Mouse (Mus musculus) lung, embryonic 14.5 days (tissue): ENCODE results near the gene 1700001C19Rik. TPM values are rescaled to one million over a fixed set of nuclear protein-coding genes. Genes with fewer than 3 reads are reported as not detected.

Experiments used
- ATAC-seq: fragments of 200-750 bp; cut with Nextera tagmentation; 2 replicates; pipeline ENCODE4 v1.8.0; 2017; ENCODE audit warnings: mild to moderate bottlenecking, moderate TSS enrichment, moderate library complexity; ENCODE audit not compliant: insufficient read depth
- DNase-seq: peaks from one replicate; pipeline ENCODE4 v3.0.0-alpha.2; 2015
- H3K27ac ChIP-seq: fragments of 300-500 bp; sonication (generic); 2 replicates; pipeline ENCODE4 v1.5.1; 2014; ENCODE audit warnings: low read depth, mild to moderate bottlenecking, moderate library complexity
- H3K27me3 ChIP-seq: fragments of 300-500 bp; sonication (generic); 2 replicates; pipeline ENCODE4 v1.6.1; 2014; ENCODE audit warnings: low read length, control low read depth; ENCODE audit not compliant: insufficient read depth
- H3K36me3 ChIP-seq: fragments of 300-500 bp; sonication (generic); 2 replicates; pipeline ENCODE4 v1.6.1; 2014; ENCODE audit warnings: control low read depth; ENCODE audit not compliant: insufficient read depth
- H3K4me1 ChIP-seq: fragments of 300-500 bp; sonication (generic); 2 replicates; pipeline ENCODE4 v1.6.1; 2014; ENCODE audit warnings: antibody characterized with exemption, control low read depth; ENCODE audit not compliant: insufficient read depth
- H3K4me2 ChIP-seq: fragments of 300-500 bp; sonication (generic); 2 replicates; pipeline ENCODE4 v1.6.1; 2014; ENCODE audit warnings: mild to moderate bottlenecking
- H3K4me3 ChIP-seq: fragments of 300-500 bp; sonication (generic); 2 replicates; pipeline ENCODE4 v1.5.1; 2014; ENCODE audit warnings: low read depth, low read length
- H3K9ac ChIP-seq: fragments of 300-500 bp; sonication (generic); 2 replicates; pipeline ENCODE4 v1.6.1; 2014
- H3K9me3 ChIP-seq: fragments of 300-500 bp; sonication (generic); 2 replicates; pipeline ENCODE4 v1.6.1; 2016; ENCODE audit warnings: low read depth, low read length, control low read depth
- CTCF ChIP-seq: IDR thresholded peaks from 2 replicates; pipeline ENCODE4 v1.5.1; 2016; ENCODE audit warnings: antibody characterized with exemption, low read depth
- WGBS: fragments of 180-500 bp; shearing (Covaris S2); extraction: QIAGEN DNeasy Blood & Tissue Kit; methylation state at CpG from one replicate; pipeline ENCODE4 v1.1.7; 2014; 5-methylcytosine and 5-hydroxymethylcytosine counted together
- polyA plus RNA-seq: library from polyadenylated mRNA; unstranded; fragments of >200 nt; fragmentation: Nextera tagmentation; extraction: Ambion mirVana; gene quantifications from 2 replicates; pipeline ENCODE4 v1.2.1, GENCODE M21; 2014

Gene 1700001C19Rik
- polyA plus RNA-seq, 1 experiment from 2014 or later = 0.13 TPM

DNA sequence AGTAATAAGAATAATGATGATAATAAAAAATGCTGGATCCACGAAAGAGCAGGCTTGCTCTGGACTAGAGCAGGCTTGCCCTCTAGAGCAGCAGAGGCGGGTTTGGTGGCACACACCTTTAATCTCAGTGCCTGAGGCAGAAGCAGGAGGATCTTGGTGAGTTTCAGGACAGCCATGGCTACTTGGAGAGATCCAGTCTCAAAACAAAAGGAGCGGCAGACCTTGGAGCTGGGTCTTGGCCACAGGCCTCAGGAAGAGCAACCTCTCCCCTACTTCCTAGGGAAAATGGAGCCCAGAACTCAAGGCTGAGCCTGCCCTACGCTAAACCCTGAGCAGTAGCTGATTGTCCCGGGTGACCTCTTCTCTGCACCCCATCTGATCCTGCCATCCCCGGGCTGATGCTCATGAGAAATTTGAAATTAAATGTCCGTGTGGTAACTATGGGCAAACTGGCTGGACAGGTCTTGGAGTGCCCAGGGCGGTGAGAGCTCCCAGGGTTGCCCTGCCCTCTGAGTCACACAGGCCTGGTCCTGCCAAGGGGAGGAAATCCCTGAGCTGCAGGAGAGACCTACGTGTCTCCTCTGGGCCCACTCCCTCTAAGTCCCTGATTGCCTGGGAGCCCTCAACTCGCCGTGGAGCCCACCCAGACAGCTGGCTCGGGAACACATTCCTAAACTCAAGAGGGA is 13.8 kb upstream of the 1700001C19Rik start:
- TF ChIP-seq CTCF = no peak
- H3K36me3 ChIP-seq = no peaks in the 10 kb centered on the region
- ATAC-seq = peak; percentile 37; the same call in 1 of the 2 replicates
- H3K4me2 ChIP-seq = no peak overlapping the region
- DNase-seq = peak; percentile 35
- H3K9ac ChIP-seq = no peak overlapping the region
- no peaks in the 10 kb centered on the region for H3K27me3 ChIP-seq
- H3K4me3 ChIP-seq = no peak overlapping the region
- no peak overlapping the region for H3K27ac ChIP-seq
- peaks cover 24% of the 10 kb centered on the region for H3K4me1 ChIP-seq
- H3K9me3 ChIP-seq = no peaks in the 10 kb centered on the region
- WGBS = 61% methylated on average over 12 of the region's 12 CpGs

DNA sequence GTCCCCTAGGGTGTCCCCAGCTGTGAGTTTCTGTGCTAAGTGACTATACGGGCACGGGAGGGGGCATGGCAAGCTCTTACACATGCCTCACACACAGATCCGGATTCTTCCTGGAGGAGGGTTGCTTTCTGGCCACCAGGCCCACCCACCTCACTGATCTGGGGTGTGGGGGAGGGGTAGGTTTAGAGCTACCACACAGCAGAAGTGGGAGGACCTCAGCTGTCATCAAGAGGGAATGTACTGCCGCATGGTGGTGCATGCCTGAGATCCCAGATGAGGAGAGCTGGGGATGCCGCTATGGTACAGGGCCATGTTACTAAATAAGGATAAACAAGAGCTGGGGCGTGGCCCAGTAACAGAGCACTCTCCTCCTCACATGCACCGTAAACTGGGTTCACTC is 13.1 kb upstream of the 1700001C19Rik start:
- H3K9ac ChIP-seq = no peak overlapping the region
- WGBS = 34% methylated on average over 7 of the region's 7 CpGs
- ATAC-seq = peak; percentile 39; the same call in 1 of the 2 replicates
- peak; percentile 27 for DNase-seq
- H3K4me2 ChIP-seq = no peak overlapping the region
- H3K4me1 ChIP-seq = peaks cover 26% of the 10 kb centered on the region
- H3K27ac ChIP-seq = no peak overlapping the region
- no peaks in the 10 kb centered on the region for H3K27me3 ChIP-seq
- 0 out of 2 replicates have a peak, but pooled peaks have one; percentile 3 for TF ChIP-seq CTCF
- no peak overlapping the region for H3K4me3 ChIP-seq
- H3K9me3 ChIP-seq = no peaks in the 10 kb centered on the region
- H3K36me3 ChIP-seq = no peaks in the 10 kb centered on the region

- no peak for ATAC-seq
- no peaks in the 10 kb centered on the region for H3K9me3 ChIP-seq
- H3K4me2 ChIP-seq = no peak overlapping the region
- H3K27ac ChIP-seq = peak overlapping the region; percentile 2; the same call in 1 of the 2 replicates
- TF ChIP-seq CTCF = no peak
- DNase-seq = no peak
- no peaks in the 10 kb centered on the region for H3K27me3 ChIP-seq
- peaks cover 26% of the 10 kb centered on the region for H3K4me1 ChIP-seq
- no peak overlapping the region for H3K4me3 ChIP-seq
- H3K36me3 ChIP-seq = no peaks in the 10 kb centered on the region
- whole genome bisulfite sequencing = 64% methylated on average over 5 of the region's 5 CpGs
- H3K9ac ChIP-seq = 0 out of 2 replicates have a peak overlapping the region, but pooled peaks have one; percentile 28
These were observed 12.3 kb upstream of the 1700001C19Rik start for GRCm38 (mm10) chr17:47449432-47449831.

DNA sequence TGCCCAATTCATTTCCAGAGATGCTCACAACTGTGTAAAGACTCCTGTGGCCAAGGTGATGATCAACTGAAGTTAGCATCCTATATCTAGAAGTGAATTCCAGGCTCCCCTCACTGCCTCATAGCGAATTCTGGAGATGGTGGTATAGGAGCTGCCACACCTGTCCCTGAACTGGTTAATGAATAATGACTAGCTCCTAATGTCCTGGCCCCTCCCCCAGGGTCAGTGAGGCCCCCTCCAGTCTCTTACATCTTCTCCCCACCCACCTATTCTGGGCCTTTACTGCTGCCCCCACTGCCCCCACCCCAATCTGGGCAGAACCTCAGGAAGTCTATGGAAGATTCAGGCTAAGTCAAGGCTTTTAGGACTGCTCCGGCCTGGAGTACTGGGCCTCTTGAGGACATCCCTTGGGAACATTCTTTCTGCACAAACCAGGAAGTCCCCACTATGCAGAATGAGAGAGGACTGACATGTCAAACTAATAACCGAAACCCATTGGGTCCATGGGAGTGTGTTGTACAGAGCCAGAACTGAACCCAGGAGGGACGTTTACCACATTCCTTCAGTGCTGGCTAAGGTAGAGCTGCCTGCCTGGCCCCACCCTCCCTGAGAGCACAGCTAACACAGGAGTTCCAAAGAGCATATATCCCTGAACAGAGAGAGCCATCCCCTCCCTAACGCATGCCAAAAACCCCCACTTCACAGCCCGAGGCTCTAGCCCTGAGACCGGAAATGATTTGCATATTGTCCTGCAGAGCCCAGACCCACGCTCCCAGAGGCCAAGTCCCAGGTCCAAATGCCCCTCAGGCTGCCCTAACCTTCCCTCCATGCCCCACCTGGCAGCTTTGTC is 11.6 kb upstream of the 1700001C19Rik start:
- H3K9me3 ChIP-seq = no peaks in the 10 kb centered on the region
- 25% methylated on average over 8 of the region's 8 CpGs for WGBS
- no peaks in the 10 kb centered on the region for H3K36me3 ChIP-seq
- 0 out of 2 replicates have a peak, but pooled peaks have one; percentile 29 for ATAC-seq
- H3K4me1 ChIP-seq = peaks cover 26% of the 10 kb centered on the region
- TF ChIP-seq CTCF = no peak
- peak; percentile 36 for DNase-seq
- H3K4me2 ChIP-seq = no peak overlapping the region
- H3K27ac ChIP-seq = peak overlapping the region; percentile 33; the same call in 1 of the 2 replicates
- 0 out of 2 replicates have a peak overlapping the region, but pooled peaks have one; percentile 28 for H3K9ac ChIP-seq
- H3K27me3 ChIP-seq = no peaks in the 10 kb centered on the region
- no peak overlapping the region for H3K4me3 ChIP-seq

DNA sequence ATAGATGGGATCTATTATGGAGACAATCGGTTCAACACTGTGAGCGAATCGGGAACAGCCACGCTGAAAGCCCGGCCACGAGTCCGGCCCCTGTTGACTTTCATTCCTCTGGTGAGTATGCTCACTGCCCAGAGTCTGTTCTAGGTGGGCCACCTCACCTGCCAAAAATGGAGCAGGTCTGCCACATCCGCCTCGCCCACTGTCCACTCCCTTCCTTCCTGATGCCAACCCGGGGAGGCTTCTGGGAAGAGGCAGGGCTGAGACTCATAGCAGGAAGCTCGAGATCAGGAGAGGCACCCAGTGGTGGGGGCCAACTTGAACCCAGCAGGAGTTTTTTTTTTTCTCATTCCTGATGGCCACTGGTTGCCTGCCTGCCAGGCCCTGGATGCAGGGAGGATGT is 9.4 kb upstream of the 1700001C19Rik start:
- no peak overlapping the region for H3K9ac ChIP-seq
- no peak overlapping the region for H3K4me3 ChIP-seq
- H3K4me1 ChIP-seq = peaks cover 26% of the 10 kb centered on the region
- H3K36me3 ChIP-seq = no peaks in the 10 kb centered on the region
- H3K27ac ChIP-seq = no peak overlapping the region
- WGBS = 81% methylated on average over 11 of the region's 11 CpGs
- no peak for ATAC-seq
- no peak for DNase-seq
- TF ChIP-seq CTCF = no peak
- H3K9me3 ChIP-seq = no peaks in the 10 kb centered on the region
- H3K27me3 ChIP-seq = no peaks in the 10 kb centered on the region
- no peak overlapping the region for H3K4me2 ChIP-seq

GRCm38 (mm10) chr17:47446025-47446424 is 8.8 kb upstream of the 1700001C19Rik start:
- WGBS = 30% methylated on average over 9 of the region's 9 CpGs

DNA sequence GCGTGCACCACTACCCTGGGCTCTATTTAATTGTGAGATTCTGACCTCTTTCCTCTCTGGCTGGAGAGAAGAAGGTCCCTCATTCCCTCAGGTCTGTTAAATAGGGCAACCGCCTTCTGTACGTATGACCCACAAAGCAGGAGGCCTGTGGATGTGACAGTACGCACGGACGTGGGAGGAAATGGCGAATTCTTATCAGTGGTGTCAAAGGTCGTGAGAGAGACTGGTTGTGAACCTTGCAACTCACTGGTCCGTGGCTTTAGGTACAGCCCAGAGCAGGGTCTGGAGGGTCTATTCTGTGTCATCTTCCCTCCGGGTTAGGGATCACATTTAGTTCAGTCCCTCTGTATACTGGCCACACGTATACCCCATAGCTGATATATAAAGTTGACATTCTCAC is 8.3 kb upstream of the 1700001C19Rik start:
- no peak for DNase-seq
- no peak overlapping the region for H3K9ac ChIP-seq
- no peak overlapping the region for H3K4me3 ChIP-seq
- peaks cover 26% of the 10 kb centered on the region for H3K4me1 ChIP-seq
- WGBS = 39% methylated on average over 11 of the region's 11 CpGs
- no peaks in the 10 kb centered on the region for H3K36me3 ChIP-seq
- H3K27me3 ChIP-seq = no peaks in the 10 kb centered on the region
- H3K4me2 ChIP-seq = no peak overlapping the region
- no peak overlapping the region for H3K27ac ChIP-seq
- no peak for TF ChIP-seq CTCF
- no peak for ATAC-seq
- H3K9me3 ChIP-seq = no peaks in the 10 kb centered on the region

More at GRCm38 (mm10) chr17:47446025-47446424, 8.8 kb upstream of the 1700001C19Rik start:
- no peak for ATAC-seq
- no peak for TF ChIP-seq CTCF
- H3K4me3 ChIP-seq = no peak overlapping the region
- DNase-seq = no peak
- no peaks in the 10 kb centered on the region for H3K9me3 ChIP-seq
- no peaks in the 10 kb centered on the region for H3K36me3 ChIP-seq
- no peak overlapping the region for H3K27ac ChIP-seq
- no peak overlapping the region for H3K4me2 ChIP-seq
- peaks cover 26% of the 10 kb centered on the region for H3K4me1 ChIP-seq
- H3K9ac ChIP-seq = no peak overlapping the region
- H3K27me3 ChIP-seq = no peaks in the 10 kb centered on the region
